Mouse (Mus musculus) heart, embryonic 16.5 days (tissue): Measurements from ENCODE around the gene Olfr1412. TPM values are rescaled to one million over a fixed set of nuclear protein-coding genes. Genes with fewer than 3 reads are reported as not detected.

Source experiments
- ATAC-seq: fragments of 200-750 bp; cut with Nextera tagmentation; replicated peaks from 2 replicates; pipeline ENCODE4 v1.8.0; 2017; ENCODE audit warnings: moderate number of reproducible peaks; ENCODE audit not compliant: insufficient read depth, low FRiP score; ENCODE audit errors: extremely low read depth
- H3K27ac ChIP-seq: fragments of 300-500 bp; sonication (generic); 2 replicates; pipeline ENCODE4 v1.5.1; 2014; ENCODE audit warnings: mild to moderate bottlenecking, low read length, control low read depth, moderate library complexity
- H3K27me3 ChIP-seq: fragments of 300-500 bp; sonication (generic); 2 replicates; pipeline ENCODE4 v1.6.1; 2014; ENCODE audit warnings: low read length, mixed read lengths; ENCODE audit not compliant: control insufficient read depth, insufficient read depth
- H3K36me3 ChIP-seq: fragments of 300-500 bp; sonication (generic); 2 replicates; pipeline ENCODE4 v1.6.1; 2014; ENCODE audit not compliant: control insufficient read depth, insufficient read depth
- H3K4me1 ChIP-seq: fragments of 300-500 bp; sonication (generic); 2 replicates; pipeline ENCODE4 v1.6.1; 2014; ENCODE audit warnings: low read length, mixed read lengths; ENCODE audit not compliant: control insufficient read depth, insufficient read depth
- H3K4me2 ChIP-seq: fragments of 300-500 bp; sonication (generic); 2 replicates; pipeline ENCODE4 v1.6.1; 2014; ENCODE audit warnings: low read depth, mild to moderate bottlenecking, control low read depth, low read length
- H3K4me3 ChIP-seq: fragments of 300-500 bp; sonication (generic); 2 replicates; pipeline ENCODE4 v1.5.1; 2014; ENCODE audit warnings: mild to moderate bottlenecking, control low read depth, low read length
- H3K9ac ChIP-seq: fragments of 300-500 bp; sonication (generic); 2 replicates; pipeline ENCODE4 v1.6.1; 2014; ENCODE audit warnings: low read length, control low read depth
- H3K9me3 ChIP-seq: fragments of 300-500 bp; sonication (generic); replicated peaks from 2 replicates; pipeline ENCODE4 v1.6.1; 2016; ENCODE audit warnings: low read length; ENCODE audit not compliant: control insufficient read depth
- WGBS: fragments of 180-500 bp; shearing (Covaris S2); extraction: QIAGEN DNeasy Blood & Tissue Kit; methylation state at CpG from one replicate; pipeline ENCODE4 v1.1.7; 2014; 5-methylcytosine and 5-hydroxymethylcytosine counted together
- polyA plus RNA-seq: library from polyadenylated mRNA; unstranded; fragments of >200 nt; fragmentation: Nextera tagmentation; extraction: Ambion mirVana; gene quantifications from 2 replicates; pipeline ENCODE4 v1.2.1, GENCODE M21; 2015

Gene Olfr1412
- not detected in 2 replicates for polyA plus RNA-seq

DNA sequence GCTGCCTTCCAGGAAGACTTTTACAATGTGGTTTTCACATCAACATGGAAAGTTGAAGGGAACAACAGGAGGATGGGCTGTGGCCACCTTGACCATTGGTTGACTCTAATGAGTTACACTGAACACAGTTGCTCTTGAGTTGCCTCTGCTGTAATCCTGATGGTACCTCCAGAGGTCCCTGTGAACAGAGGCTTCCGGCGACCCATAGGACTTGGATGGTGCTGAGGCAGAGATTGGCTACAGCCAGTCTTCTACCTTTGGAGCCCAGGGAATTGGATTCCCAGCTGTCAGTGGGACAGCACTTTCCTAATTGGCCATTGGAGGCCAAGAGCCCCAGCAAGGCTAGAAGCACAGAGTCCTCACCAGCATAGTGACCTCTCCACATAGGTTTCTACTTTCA lies at the start of gene Olfr1412:
TSS of gene Olfr1412 (plus strand) at position 301 of the 400 bp plus-strand sequence.
- Histone ChIP-seq H3K27ac (no peak within 1 kb of the TSS), H3K27me3 (no peaks in the 10 kb centered on the region), H3K4me2 (no peak within 1 kb of the TSS), H3K4me1 (no peaks in the 10 kb centered on the region), H3K4me3 (no peak within 1 kb of the TSS), H3K36me3 (no peaks in the 10 kb centered on the region), H3K9me3 (peaks cover 7% of the 10 kb centered on the region), H3K9ac (no peak within 1 kb of the TSS)
- 77% methylated on average over 2 of the region's 2 CpGs for WGBS
- ATAC-seq: no peak

DNA sequence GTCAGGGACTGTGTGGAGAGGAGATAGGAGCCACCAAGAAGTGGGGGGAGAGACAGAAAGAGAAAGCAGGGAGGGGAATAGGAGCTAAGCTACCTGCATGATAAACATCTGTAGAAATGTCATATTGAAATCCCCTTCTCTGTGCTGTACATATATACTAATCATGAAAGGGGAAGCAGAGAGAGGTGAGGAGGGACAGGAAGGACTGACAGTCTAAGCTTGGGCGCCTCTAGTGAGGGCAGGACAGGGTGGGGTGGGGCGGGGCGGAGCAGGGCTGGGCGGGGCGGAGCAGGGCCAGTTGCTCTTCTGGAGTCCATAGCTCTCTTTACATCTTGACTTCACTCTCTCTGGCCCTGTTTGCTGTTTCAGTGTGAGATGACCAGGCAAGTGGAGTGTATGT lies 48.6 kb upstream of the Olfr1412 start:
- Histone ChIP-seq H3K36me3 (no peaks in the 10 kb centered on the region), H3K27ac (no peak overlapping the region), H3K4me1 (no peaks in the 10 kb centered on the region), H3K27me3 (no peaks in the 10 kb centered on the region), H3K4me3 (no peak overlapping the region), H3K9me3 (no peaks in the 10 kb centered on the region), H3K4me2 (no peak overlapping the region), H3K9ac (no peak overlapping the region)
- ATAC-seq: no peak
- WGBS: 36% methylated on average over 5 of the region's 5 CpGs

DNA sequence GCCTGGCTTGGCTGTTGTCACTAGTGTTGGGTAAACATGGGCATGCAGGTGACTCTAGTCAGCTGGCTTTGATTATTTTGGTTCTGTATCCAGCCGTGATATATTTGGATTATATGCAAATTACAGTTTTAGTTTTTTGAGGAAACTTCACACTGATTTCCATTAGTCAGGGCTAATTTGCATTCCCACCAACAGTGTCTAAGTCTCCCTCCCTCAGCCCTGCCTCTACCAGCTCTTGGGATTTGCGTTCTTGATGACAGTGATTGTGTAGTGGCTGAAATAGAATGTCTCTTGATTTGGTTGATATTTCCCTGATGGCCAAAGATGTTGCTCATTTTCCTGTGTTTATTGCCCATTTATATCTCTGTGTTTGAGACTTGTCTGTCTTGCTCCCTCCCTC lies 46.5 kb upstream of the Olfr1412 start:
- Histone ChIP-seq H3K27ac (no peak overlapping the region), H3K4me3 (no peak overlapping the region), H3K9me3 (no peaks in the 10 kb centered on the region), H3K27me3 (no peaks in the 10 kb centered on the region), H3K9ac (no peak overlapping the region), H3K4me2 (no peak overlapping the region), H3K4me1 (no peaks in the 10 kb centered on the region), H3K36me3 (no peaks in the 10 kb centered on the region)
- ATAC-seq: no peak
- WGBS: 32% methylated on average over 2 of the region's 2 CpGs

DNA sequence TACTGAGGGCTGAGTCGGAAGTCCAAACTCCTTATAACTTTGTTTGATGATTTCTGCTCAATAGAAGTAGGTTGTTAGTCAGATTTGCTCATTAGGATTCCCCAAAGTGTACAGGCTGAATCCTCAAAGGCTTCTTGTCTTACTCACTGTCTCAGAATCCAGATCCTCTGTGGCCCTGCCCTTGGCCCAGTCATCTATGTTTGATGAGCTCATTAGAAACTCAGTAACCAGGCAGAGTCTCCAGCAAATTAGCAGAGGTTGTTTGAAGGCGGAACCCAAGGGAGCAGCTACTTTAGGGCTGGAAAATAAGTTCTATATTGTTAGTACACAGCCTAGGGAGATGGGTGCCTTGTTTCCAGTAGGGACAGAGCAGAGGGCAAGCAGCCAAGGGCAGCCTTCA lies 39.6 kb upstream of the Olfr1412 start:
- Histone ChIP-seq H3K36me3 (no peaks in the 10 kb centered on the region), H3K27me3 (no peaks in the 10 kb centered on the region), H3K9ac (no peak overlapping the region), H3K4me1 (no peaks in the 10 kb centered on the region), H3K4me3 (no peak overlapping the region), H3K4me2 (no peak overlapping the region), H3K9me3 (no peaks in the 10 kb centered on the region), H3K27ac (no peak overlapping the region)
- 78% methylated on average over 2 of the region's 2 CpGs for WGBS
- ATAC-seq: no peak

DNA sequence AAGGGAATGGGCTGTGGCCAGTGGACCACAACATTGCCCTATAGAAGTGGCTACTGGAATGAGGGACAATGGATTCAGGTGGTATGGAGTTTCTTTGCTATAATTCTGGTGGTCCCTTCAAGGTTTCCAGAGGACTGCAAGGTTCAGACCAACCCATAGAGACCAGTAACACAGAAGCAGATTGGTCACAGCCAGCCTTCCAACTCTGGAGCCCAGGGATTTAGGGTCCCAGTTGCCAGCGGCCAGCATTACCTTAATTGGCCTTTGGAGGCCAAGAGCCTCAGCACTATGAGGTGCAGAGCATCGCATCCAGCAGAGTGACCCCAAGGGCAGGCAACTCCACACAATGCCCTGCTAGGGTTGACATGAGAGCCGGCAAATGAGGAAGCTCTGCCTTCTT lies 14.6 kb upstream of the Olfr1412 start, which contains the start of gene Olfr1413:
TSS of gene Olfr1413 (plus strand) at position 301 of the 400 bp plus-strand sequence.
- no peak within 1 kb of the TSS for H3K9ac ChIP-seq
- no peak within 1 kb of the TSS for H3K4me3 ChIP-seq
- H3K36me3 ChIP-seq: no peaks in the 10 kb centered on the region
- no peak within 1 kb of the TSS for H3K4me2 ChIP-seq
- H3K27ac ChIP-seq: no peak within 1 kb of the TSS
- WGBS: 83% methylated on average over 3 of the region's 3 CpGs
- no peak for ATAC-seq
- no peaks in the 10 kb centered on the region for H3K27me3 ChIP-seq
- no peaks in the 10 kb centered on the region for H3K4me1 ChIP-seq
- no peaks in the 10 kb centered on the region for H3K9me3 ChIP-seq

DNA sequence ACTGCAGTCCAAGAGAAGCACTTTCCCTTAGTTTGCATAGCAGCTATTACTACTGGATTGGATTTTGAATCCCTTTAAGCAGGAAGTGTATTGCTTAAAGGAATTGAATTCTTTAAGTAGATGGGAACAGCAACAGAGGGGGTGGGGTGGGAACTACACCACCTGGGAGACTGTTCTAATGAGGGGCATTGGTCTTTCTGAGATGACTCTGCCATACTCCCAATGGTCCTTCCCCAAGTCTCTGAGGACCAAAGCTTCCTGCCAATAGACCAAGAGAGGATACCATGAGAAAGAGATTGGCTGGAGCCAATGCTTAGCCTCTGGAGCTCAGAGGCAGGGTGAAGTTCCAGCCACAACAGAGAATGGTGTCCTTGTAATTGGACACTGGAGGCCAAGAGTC lies 8.5 kb downstream of the Olfr1412 start, which contains the start of gene Olfr1411:
TSS of gene Olfr1411 (plus strand) at position 301 of the 400 bp plus-strand sequence.
- Histone ChIP-seq H3K9ac (no peak within 1 kb of the TSS), H3K27ac (no peak within 1 kb of the TSS), H3K36me3 (no peaks in the 10 kb centered on the region), H3K4me2 (no peak within 1 kb of the TSS), H3K9me3 (no peaks in the 10 kb centered on the region), H3K4me3 (no peak within 1 kb of the TSS), H3K27me3 (no peaks in the 10 kb centered on the region), H3K4me1 (no peaks in the 10 kb centered on the region)
- ATAC-seq: no peak

DNA sequence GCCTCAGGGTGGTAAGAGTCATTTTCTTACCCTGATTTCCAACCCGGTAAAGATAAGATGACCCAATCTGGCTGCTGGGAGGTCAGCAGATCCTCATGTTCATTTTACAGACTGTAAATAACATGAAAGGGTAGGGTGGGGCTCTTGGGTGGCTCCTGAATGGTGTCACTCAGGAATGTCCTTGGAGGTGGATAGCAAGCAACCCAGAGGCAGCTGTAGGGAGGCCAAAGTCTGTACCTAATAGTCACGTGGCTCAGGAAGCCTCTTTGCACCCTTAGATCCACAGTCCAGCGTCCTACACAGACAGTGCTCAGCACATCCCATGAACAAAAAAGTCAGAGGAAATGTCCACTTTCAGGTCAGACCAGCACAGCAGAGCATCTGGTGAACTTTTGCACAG lies 10.4 kb downstream of the Olfr1412 start:
- no peak overlapping the region for H3K9ac ChIP-seq
- no peaks in the 10 kb centered on the region for H3K4me1 ChIP-seq
- H3K4me3 ChIP-seq: no peak overlapping the region
- H3K9me3 ChIP-seq: no peaks in the 10 kb centered on the region
- 66% methylated on average over 3 of the region's 3 CpGs for WGBS
- H3K4me2 ChIP-seq: no peak overlapping the region
- no peak for ATAC-seq
- no peak overlapping the region for H3K27ac ChIP-seq
- no peaks in the 10 kb centered on the region for H3K36me3 ChIP-seq
- no peaks in the 10 kb centered on the region for H3K27me3 ChIP-seq

DNA sequence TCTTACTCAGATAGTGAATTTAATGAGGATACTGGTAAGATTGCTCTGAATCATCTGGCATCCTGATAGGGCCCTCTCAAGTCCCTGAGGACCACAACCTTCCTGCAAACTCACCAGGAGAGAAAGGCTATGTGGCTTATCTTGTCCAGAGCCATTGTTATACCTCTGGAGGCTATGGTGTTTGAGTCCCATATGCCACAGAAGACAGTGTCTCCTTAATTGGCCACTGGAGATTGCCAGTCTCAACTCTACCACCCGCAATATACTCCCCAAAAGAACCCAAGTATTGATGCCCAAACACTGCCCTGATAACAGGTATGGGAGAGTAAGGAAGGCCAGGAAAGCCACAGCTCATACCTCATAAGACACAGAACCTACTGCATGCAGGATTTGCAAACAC lies 19.9 kb downstream of the Olfr1412 start, which contains the start of gene Olfr1410:
TSS of gene Olfr1410 (plus strand) at position 301 of the 400 bp plus-strand sequence.
- no peak within 1 kb of the TSS for H3K4me3 ChIP-seq
- no peaks in the 10 kb centered on the region for H3K9me3 ChIP-seq
- no peak within 1 kb of the TSS for H3K9ac ChIP-seq
- H3K4me1 ChIP-seq: no peaks in the 10 kb centered on the region
- H3K4me2 ChIP-seq: no peak within 1 kb of the TSS
- no peak within 1 kb of the TSS for H3K27ac ChIP-seq
- ATAC-seq: no peak
- H3K27me3 ChIP-seq: peaks cover 6% of the 10 kb centered on the region; the same call in 1 of the 2 replicates
- no peaks in the 10 kb centered on the region for H3K36me3 ChIP-seq
- 79% methylated on average over 1 of the region's 1 CpGs for WGBS

DNA sequence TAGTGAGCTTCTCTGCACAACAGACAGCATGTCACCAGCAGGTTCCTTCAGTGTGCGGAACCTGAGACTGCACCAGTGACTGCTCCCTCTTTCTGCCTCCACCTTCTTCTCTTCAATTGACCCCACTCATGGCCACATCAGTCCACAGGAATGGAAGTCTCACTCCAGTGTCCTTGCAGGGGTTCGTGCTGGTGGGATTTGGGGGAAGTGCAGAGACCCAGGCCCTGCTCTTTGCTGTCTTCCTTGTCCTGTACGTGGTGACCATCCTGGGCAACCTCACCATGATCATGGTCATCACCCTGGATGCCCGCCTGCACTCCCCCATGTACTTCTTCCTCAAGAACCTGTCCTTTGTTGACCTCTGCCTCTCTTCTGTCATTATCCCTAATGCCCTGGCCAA lies 22.1 kb downstream of the Olfr1412 start:
- Histone ChIP-seq H3K4me3 (no peak overlapping the region), H3K9me3 (no peaks in the 10 kb centered on the region), H3K4me2 (no peak overlapping the region), H3K36me3 (no peaks in the 10 kb centered on the region), H3K9ac (no peak overlapping the region), H3K27me3 (peaks cover 8% of the 10 kb centered on the region), H3K4me1 (no peaks in the 10 kb centered on the region), H3K27ac (no peak overlapping the region)
- no peak for ATAC-seq
- WGBS: 68% methylated on average over 4 of the region's 4 CpGs
